Mouse (Mus musculus) naive thymus-derived CD4-positive, alpha-beta T cell, adult 2 months (primary cell): ENCODE results near the gene Birc5.

Experiments used
- DNase-seq: peaks from one replicate; pipeline ENCODE4 v3.0.0-alpha.2; 2011; ENCODE audit warnings: low read depth

Gene Birc5

GRCm38 (mm10) chr11:117855975-117856374, 6.9 kb downstream of the Birc5 start:
- DNase-seq: no peak

- no peak for DNase-seq
Measured at GRCm38 (mm10) chr11:117857462-117857861, 8.4 kb downstream of the Birc5 start.

GRCm38 (mm10) chr11:117858392-117858791, 9.3 kb downstream of the Birc5 start:
- DNase-seq: no peak

GRCm38 (mm10) chr11:117860601-117861000, 11.6 kb downstream of the Birc5 start, which contains the start of gene Tmem235:
Gene Tmem235 (plus strand): TSS chr11:117860752.
- DNase-seq: peak; percentile 54

GRCm38 (mm10) chr11:117863174-117863856, 14.3 kb downstream of the Birc5 start:
- no peak for DNase-seq

- no peak for DNase-seq
Measured at GRCm38 (mm10) chr11:117864805-117865204, 15.8 kb downstream of the Birc5 start.

GRCm38 (mm10) chr11:117865988-117866387, 16.9 kb downstream of the Birc5 start:
- no peak for DNase-seq

- peak; percentile 92 for DNase-seq
Measured at GRCm38 (mm10) chr11:117870688-117871365, 21.8 kb downstream of the Birc5 start.

GRCm38 (mm10) chr11:117871376-117871775, 22.3 kb downstream of the Birc5 start:
- DNase-seq: no peak

- DNase-seq: peak; percentile 91
Measured at GRCm38 (mm10) chr11:117871911-117872584, 23.0 kb downstream of the Birc5 start.

- DNase-seq: peak; percentile 57
Measured at GRCm38 (mm10) chr11:117872861-117873608, 24.0 kb downstream of the Birc5 start, which contains the start of gene Tha1. Gene Tha1 (minus strand): TSS chr11:117873481.

- peak; percentile 68 for DNase-seq
Measured at GRCm38 (mm10) chr11:117874419-117874818, 25.4 kb downstream of the Birc5 start.

GRCm38 (mm10) chr11:117875681-117876080, 26.6 kb downstream of the Birc5 start:
- DNase-seq: no peak

- peak; percentile 90 for DNase-seq
Measured at GRCm38 (mm10) chr11:117877917-117878745, 29.1 kb downstream of the Birc5 start.

GRCm38 (mm10) chr11:117878892-117879291, 29.8 kb downstream of the Birc5 start:
- DNase-seq: no peak

GRCm38 (mm10) chr11:117879676-117880075, 30.6 kb downstream of the Birc5 start:
- DNase-seq: no peak

- DNase-seq: no peak
Measured at GRCm38 (mm10) chr11:117880336-117880976, 31.4 kb downstream of the Birc5 start.

- no peak for DNase-seq
Measured at GRCm38 (mm10) chr11:117880977-117881358, 31.9 kb downstream of the Birc5 start.

- DNase-seq: peak; percentile 57
Measured at GRCm38 (mm10) chr11:117881787-117882186, 32.7 kb downstream of the Birc5 start.

- no peak for DNase-seq
Measured at GRCm38 (mm10) chr11:117882208-117882607, 33.2 kb downstream of the Birc5 start.

GRCm38 (mm10) chr11:117886000-117886399, 36.9 kb downstream of the Birc5 start:
- DNase-seq: no peak
